Comparison of ENCODE assay signal across 10 mouse cellular contexts in genomic region chr1:54907066-54907639, GRCm38 (mm10). TPM values are rescaled to one million over a fixed set of nuclear protein-coding genes. Genes with fewer than 3 reads are reported as not detected.
A peak's percentile ranks its signal among the peaks of the same experiment; 100 is the strongest.
DNase-seq lines count a peak whose midpoint lies in the region; ATAC-seq lines count a peak whose summit lies in the region.
"Had no signal": no experiment of that assay in that cellular context is flagged by ENCODE, and none has a peak within 500 bp of the region (broad histone marks: within the 10 kb centered on the region; RNA-seq: fewer than 3 reads in every experiment).

No protein-coding gene starts in this region.

- H3K9ac ChIP-seq in kidney, embryonic 15.5 days = no peak overlapping the region
- H3K9ac ChIP-seq in limb, embryonic 13.5 days = peak overlapping the region; percentile 50
- H3K9ac ChIP-seq in intestine, embryonic 16.5 days (ENCODE audit: low read depth, low read length) = no peak overlapping the region
- no peak overlapping the region for H3K9ac ChIP-seq in intestine, embryonic 15.5 days

- no peaks in the 10 kb centered on the region for H3K36me3 ChIP-seq in kidney, embryonic 15.5 days
- H3K36me3 ChIP-seq in limb, embryonic 13.5 days = peaks cover 7% of the 10 kb centered on the region; the same call in 1 of the 2 replicates
- no peaks in the 10 kb centered on the region for H3K36me3 ChIP-seq in intestine, embryonic 16.5 days (ENCODE audit: control insufficient read depth, insufficient read depth, low read length)
- H3K36me3 ChIP-seq in intestine, embryonic 15.5 days = no peaks in the 10 kb centered on the region

- H3K4me3 ChIP-seq in kidney, embryonic 15.5 days (replicated peaks) = no peak overlapping the region
- peak overlapping the region; percentile 33 for H3K4me3 ChIP-seq in limb, embryonic 13.5 days
- H3K4me3 ChIP-seq in intestine, embryonic 16.5 days (ENCODE audit: low read length) = no peak overlapping the region
- H3K4me3 ChIP-seq in intestine, embryonic 15.5 days (replicated peaks) = no peak overlapping the region
- H3K4me3 ChIP-seq: megakaryocyte, embryonic 14.5 days had no signal

- DNase-seq in kidney, postnatal 14 days = no peak
- DNase-seq in embryo, embryonic 11 days = peak; percentile 89
- peak; percentile 86 for DNase-seq in thymus, postnatal 14 days
- DNase-seq: kidney, adult 9 months had no signal

- 30% methylated on average over 15 of the region's 15 CpGs for WGBS in kidney, embryonic 15.5 days
- WGBS in limb, embryonic 13.5 days = 15% methylated on average over 15 of the region's 15 CpGs
- WGBS in intestine, embryonic 16.5 days = 70% methylated on average over 15 of the region's 15 CpGs
- WGBS in intestine, embryonic 15.5 days = 66% methylated on average over 15 of the region's 15 CpGs

- H3K4me2 ChIP-seq in kidney, embryonic 15.5 days = peak overlapping the region; percentile 32
- peak overlapping the region; percentile 61 for H3K4me2 ChIP-seq in limb, embryonic 13.5 days (replicated peaks)
- H3K4me2 ChIP-seq in intestine, embryonic 16.5 days (ENCODE audit: low read depth, low read length) = no peak overlapping the region
- H3K4me2 ChIP-seq in intestine, embryonic 15.5 days (replicated peaks) = no peak overlapping the region

- no peaks in the 10 kb centered on the region for H3K27me3 ChIP-seq in kidney, embryonic 15.5 days
- H3K27me3 ChIP-seq in limb, embryonic 13.5 days = no peaks in the 10 kb centered on the region
- H3K27me3 ChIP-seq in intestine, embryonic 16.5 days (replicated peaks; ENCODE audit: control insufficient read depth, insufficient read depth, low read length) = no peaks in the 10 kb centered on the region
- no peaks in the 10 kb centered on the region for H3K27me3 ChIP-seq in intestine, embryonic 15.5 days (replicated peaks)
- H3K27me3 ChIP-seq: megakaryocyte, embryonic 14.5 days had no signal

- H3K4me1 ChIP-seq in kidney, embryonic 15.5 days = no peaks in the 10 kb centered on the region; the same call in 1 of the 2 replicates
- peaks cover 67% of the 10 kb centered on the region for H3K4me1 ChIP-seq in limb, embryonic 13.5 days
- peaks cover 26% of the 10 kb centered on the region for H3K4me1 ChIP-seq in intestine, embryonic 16.5 days (ENCODE audit: control insufficient read depth, insufficient read depth, low read length)
- H3K4me1 ChIP-seq in intestine, embryonic 15.5 days (replicated peaks) = peaks cover 3% of the 10 kb centered on the region

- H3K9me3 ChIP-seq in kidney, embryonic 15.5 days (replicated peaks) = no peaks in the 10 kb centered on the region
- peaks cover 4% of the 10 kb centered on the region; the same call in 1 of the 2 replicates for H3K9me3 ChIP-seq in limb, embryonic 13.5 days
- no peaks in the 10 kb centered on the region for H3K9me3 ChIP-seq in intestine, embryonic 16.5 days (ENCODE audit: control insufficient read depth, low read length)
- no peaks in the 10 kb centered on the region for H3K9me3 ChIP-seq in intestine, embryonic 15.5 days

- no peak overlapping the region for H3K27ac ChIP-seq in kidney, embryonic 15.5 days
- H3K27ac ChIP-seq in limb, embryonic 13.5 days = peak overlapping the region; percentile 91
- H3K27ac ChIP-seq in intestine, embryonic 16.5 days (ENCODE audit: low read length) = no peak overlapping the region
- H3K27ac ChIP-seq in intestine, embryonic 15.5 days = no peak overlapping the region

- peak; percentile 36; the same call in 1 of the 2 replicates for ATAC-seq in kidney, embryonic 15.5 days (replicated peaks; ENCODE audit: low FRiP score)
- ATAC-seq in limb, embryonic 13.5 days (ENCODE audit: low FRiP score, low read depth) = peak; percentile 88
- ATAC-seq in intestine, embryonic 16.5 days = no peak
- no peak for ATAC-seq in erythroblast, adult 5-6 weeks (replicated peaks; ENCODE audit: low FRiP score, poor library complexity, severe bottlenecking)
- no peak for ATAC-seq in intestine, embryonic 15.5 days

RNA-seq across cellular contexts. Expression of gene Ankrd44, which starts 19.0 kb away (rescaled TPM):
- polyA plus RNA-seq in kidney, embryonic 15.5 days (2015; fragmentation: Nextera tagmentation; extraction: Ambion mirVana) = 7.4 and 7.9 TPM in 2 replicates
- 20.3 and 23.0 TPM in 2 replicates for polyA plus RNA-seq in limb, embryonic 13.5 days (2015; fragmentation: Nextera tagmentation; extraction: Ambion mirVana)
- 7.2 and 7.6 TPM in 2 replicates for polyA plus RNA-seq in intestine, embryonic 16.5 days (2015; fragmentation: Nextera tagmentation; extraction: Ambion mirVana)
- 29.7 and 41.7 TPM in 2 replicates for total RNA-seq in erythroblast, adult 5-6 weeks (2015; ENCODE audit: low replicate concordance)
- 18.0 and 26.7 TPM in 2 replicates for total RNA-seq in erythroblast, adult 5-6 weeks (2017; ENCODE audit: low replicate concordance)
- 7.4 and 8.5 TPM in 2 replicates for polyA plus RNA-seq in intestine, embryonic 15.5 days (2015; fragmentation: Nextera tagmentation; extraction: Ambion mirVana)

Comparison
In these comparisons a context has a peak if more than half of its experiments do, and no peak if none do; other contexts are left out.
1. ATAC-seq: peak in kidney, embryonic 15.5 days (single experiment) and limb, embryonic 13.5 days (single experiment); none in intestine, embryonic 16.5 days (single experiment), erythroblast, adult 5-6 weeks (single experiment) and intestine, embryonic 15.5 days (single experiment).
2. H3K4me2 ChIP-seq: peak in kidney, embryonic 15.5 days (single experiment) and limb, embryonic 13.5 days (single experiment); none in intestine, embryonic 16.5 days (single experiment) and intestine, embryonic 15.5 days (single experiment).